Mouse (Mus musculus): Measurements from ENCODE around the gene Urm1. TPM values are rescaled to one million over a fixed set of nuclear protein-coding genes. Genes with fewer than 3 reads are reported as not detected.
"Not testable (repeated sequence)": the region's sequence is repeated elsewhere in the genome, so short reads cannot be mapped to it uniquely, and the experiment has no call there.

The Urm1 gene
- 20.1 and 23.9 TPM in 2 replicates for total RNA-seq (2017)

DNA sequence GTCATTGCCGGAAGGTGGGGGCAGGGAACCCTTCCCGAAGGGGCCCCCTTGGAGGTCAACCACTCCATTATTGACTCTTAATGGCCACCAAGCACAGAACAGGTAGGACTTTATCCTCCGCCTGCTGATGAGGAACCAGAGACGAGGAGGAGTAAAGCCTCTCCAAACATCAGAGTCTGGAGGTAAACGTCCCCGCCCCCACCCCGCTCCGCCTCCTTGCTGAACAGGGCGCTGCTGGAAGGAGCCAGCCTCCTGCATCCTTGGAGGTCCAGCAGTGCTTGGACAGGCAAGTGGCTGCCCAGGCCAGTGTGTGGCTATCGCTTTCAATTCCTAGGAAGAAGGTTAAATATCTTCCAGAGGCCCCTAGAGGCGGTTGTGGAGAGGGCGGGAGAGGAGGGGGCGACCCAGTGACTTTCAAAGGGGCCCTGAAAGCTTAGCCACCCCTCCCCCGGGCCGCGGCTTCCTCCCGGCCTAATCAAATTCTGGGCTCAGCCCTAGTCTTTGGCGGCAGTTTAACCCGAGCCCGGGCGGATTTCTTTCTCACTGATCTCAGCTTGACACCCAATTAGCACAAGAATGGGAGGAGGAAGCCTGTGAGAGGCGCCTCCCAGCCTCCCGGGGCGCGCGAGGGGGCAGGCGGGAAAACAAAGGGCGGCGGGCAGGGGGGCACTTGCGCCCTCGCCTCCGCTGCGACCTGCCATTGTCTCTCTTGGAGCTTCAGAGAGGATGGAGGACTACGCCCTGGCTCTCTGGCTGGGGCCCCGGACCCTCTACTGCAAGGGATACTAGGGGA, at the start of gene Urm1:
Urm1 (plus strand) TSS at position 51 of the 793 bp plus-strand sequence.
- peak; percentile 71 for ATAC-seq (replicated peaks; ENCODE audit: low read depth, poor library complexity, severe bottlenecking)

DNA sequence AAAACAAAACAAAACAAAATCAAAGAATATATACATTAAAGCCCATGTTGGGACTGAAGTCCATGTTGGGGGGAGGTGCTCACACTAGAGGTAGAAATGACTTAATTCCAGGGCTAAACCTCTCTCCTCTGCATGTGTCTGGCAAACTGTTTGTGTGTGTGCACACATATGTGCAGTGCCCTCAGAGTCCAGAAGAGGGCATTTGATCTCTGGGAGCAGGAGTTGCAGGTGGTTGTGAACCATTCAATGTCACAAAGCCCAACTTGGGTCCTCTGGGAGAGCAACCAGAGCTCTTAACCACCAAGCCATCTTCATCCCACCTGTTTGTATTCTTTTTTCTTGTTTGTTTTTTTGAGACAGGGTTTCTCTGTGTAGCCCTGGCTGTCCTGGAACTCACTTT, 49.7 kb upstream of the Urm1 start:
- ATAC-seq (replicated peaks; ENCODE audit: low read depth, poor library complexity, severe bottlenecking) = no peak

DNA sequence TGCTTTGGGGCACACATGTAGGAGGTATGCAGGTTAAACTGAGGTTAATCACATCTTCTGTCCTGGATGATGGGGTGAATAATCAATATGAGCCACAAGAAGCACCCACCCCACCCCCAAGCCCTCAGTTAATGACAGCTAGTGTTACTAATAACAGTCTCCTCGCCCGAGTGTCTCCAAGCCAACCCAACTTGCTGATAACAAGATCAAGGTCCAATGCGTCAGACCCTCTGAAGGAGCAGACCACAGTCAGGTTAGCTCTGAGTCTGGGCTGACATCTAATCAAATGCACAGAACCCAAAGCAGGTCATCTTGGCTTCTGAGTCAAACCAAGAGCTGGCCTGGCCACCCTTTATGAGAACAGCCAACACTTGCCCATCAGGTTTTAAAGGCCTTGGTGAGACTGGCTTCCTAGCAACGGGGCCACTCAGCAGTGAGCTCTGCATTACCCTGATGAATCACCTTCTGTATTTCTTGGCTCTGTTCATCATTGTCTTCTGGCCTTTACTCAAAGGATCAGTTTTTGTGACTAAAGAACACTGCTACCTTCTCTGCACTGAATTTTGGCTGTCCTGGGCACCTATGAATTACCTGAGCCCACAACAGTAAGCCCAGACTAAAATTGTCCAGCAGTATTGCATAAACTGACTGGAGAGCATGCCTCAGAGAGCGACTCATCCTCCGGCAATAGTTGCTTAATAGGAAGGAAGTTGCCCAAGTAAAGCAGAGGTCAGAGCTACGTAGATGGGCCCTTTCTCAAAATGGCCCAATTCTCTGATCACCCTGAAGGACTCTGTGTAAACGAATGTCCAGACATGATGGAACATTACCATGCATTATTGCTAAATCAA, 48.0 kb upstream of the Urm1 start:
- peak; percentile 55 for ATAC-seq (replicated peaks; ENCODE audit: low read depth, poor library complexity, severe bottlenecking)

DNA sequence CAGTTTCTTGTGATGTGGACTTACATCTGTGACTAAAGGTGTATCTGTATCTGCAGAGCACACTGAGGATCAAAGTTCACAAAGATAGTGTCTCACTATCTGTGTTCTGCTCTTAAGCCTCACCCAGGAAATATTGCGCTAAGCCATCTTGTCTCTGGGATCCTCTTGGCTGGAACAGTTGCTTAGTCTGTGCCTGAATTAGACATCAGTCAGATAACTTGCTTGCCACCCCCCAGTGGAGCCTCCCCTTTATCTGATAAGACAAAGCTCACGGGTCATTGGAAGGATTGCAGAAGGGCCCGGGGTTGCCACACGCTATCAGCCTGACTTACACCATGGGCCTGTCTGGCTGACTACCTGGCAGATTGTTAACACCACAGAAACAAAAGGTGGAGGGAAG, 46.6 kb upstream of the Urm1 start:
- ATAC-seq (replicated peaks; ENCODE audit: low read depth, poor library complexity, severe bottlenecking) = no peak

DNA sequence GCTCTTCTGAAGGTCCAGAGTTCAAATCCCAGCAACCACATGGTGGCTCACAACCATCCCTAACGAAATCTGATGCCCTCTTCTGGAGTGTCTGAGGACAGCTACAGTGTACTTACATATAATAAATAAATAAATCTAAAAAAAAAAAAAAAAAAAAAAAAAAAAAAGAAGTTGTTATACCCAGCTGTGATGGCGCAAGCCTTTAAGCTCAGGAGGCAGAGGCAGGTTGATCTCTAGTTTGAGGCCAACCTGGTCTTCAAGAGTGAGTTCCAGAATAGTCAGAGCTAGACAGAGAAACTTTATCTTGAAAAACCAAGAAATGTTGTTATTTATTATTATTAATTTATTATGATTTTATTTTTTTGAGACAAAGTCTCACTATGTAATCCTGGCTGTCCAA, 38.6 kb upstream of the Urm1 start:
- not testable (repeated sequence) for ATAC-seq (replicated peaks; ENCODE audit: low read depth, poor library complexity, severe bottlenecking)

DNA sequence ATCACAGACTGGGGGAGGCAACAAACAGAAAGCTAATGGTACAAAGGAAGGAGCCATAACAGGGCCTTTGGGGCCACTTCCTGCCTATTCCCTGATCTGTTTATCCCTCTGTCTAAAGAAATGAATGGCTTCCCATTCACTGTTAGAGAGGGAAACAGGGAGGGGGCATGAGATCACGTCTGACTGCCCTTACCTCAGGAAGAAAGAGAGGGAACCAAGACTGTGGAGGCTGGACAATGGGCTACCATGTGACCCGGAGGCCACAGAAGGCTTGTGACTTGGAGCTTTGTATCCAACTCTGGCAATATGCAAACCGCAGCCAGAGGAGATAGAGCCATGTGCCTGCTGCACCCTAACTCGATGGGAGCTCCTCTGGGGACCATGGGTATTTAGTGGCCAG, 35.6 kb upstream of the Urm1 start:
- ATAC-seq (replicated peaks; ENCODE audit: low read depth, poor library complexity, severe bottlenecking) = no peak

DNA sequence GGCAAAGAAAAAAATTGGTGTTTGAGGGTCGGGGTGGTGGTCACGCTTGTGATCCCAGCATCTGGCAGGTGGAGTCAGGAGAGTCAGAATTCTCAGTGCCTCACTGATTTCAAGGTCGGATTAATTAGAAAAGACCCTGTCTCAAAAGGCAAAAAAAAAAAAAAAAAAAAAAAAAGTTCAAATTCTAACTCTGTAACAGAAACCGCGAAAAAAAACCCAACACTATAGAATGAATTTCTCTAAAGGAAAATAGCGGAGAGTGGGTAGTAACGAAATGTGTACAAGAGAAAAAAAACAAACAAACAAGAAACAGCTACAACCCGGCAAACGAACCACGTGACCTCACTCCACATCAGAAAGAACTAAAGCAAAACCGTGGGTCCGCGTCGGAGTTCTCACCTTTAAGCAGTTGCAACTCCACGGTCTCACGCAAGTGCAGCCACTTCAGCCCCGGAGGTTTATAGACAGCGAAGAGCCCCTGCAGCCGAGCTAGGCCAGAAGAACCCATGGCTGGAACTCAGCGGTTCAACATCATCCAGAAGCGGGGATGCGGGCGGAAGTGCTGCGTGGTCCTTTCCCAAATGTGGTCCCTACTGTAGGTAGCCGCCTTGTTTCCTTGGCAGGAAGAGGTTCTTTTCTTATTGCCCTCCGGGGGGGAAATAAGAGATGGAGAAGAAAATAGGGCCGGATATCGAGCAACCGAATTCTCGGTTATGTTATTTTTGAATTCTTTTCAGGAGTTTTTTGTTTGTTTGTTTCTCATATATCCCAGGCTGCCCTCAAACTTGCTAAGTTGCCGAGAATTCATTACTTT, 32.6 kb upstream of the Urm1 start, which contains the start of gene Coq4:
Coq4 (plus strand) TSS at position 390 of the 814 bp plus-strand sequence.
- ATAC-seq (replicated peaks; ENCODE audit: low read depth, poor library complexity, severe bottlenecking) = peak; percentile 92

DNA sequence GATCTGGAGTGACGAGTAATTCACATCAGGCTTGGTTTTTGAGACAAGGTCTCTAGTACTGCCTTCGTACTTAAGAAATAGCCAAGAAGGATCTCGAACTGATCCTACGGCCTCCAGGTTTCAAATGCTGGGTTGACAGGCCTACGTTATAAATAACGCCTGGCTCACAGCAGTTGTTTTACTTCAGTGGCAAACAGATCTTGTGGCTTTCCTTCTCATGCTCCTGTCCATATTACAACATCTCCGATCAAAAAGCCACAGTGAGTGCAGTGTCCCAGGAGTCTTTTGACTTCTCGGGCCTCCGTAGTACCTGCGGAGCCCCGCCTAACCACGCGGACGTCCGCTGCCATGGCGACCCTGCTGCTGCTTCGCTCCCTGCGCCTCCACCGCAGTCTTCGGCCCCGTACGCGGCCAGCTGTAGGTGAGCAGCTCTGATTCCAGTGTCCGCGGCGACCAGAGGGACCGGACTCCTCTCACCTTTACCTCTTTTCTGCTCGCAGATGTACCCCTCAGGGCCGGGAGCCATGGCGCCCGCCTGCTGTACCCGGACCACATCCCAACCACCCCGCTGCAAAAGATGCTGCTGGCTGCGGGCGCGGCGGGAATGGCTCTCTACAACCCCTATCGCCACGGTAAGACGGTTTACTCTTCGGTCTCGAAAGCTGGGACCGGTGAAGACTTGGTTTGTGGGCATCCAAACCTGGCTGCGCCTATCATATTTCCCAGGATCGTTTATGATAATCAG, 31.8 kb upstream of the Urm1 start, which contains the start of gene Trub2:
Trub2 (minus strand) TSS at position 566 of the 745 bp plus-strand sequence.
- ATAC-seq (replicated peaks; ENCODE audit: low read depth, poor library complexity, severe bottlenecking) = peak; percentile 94

DNA sequence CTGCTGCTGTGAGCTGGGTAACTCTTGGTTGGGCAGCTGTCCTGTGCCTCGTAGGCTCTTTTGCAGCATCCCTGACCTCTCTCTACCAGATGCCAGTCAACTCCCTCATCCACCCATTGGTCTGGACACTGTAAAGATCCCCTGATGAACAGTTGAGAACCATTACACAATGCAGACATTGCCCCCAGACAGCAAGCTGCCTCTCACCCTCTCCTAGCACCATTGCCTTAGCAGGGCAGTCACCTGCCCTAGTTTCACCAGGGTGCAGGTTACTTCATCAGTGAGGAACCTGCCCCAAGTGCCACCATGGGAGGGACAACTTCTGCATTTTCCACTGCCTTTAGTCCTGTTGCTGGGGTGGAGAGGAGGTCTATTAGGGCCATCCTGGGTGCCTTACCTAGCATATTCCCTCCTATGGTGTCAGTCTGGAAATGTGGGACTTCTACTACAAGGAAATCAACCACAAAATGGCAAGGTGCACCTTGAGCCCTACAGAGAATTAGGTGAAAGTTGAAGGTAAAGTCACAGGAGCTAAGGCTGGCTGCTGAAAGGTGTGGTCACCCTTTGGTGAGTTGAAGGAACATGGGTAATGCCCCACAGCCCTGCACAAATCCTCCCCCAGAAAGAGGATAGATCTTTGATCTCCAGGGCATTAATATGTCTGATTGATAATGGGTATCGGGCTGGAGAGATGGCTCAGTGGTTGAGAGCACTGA, 26.9 kb upstream of the Urm1 start:
- no peak for ATAC-seq (replicated peaks; ENCODE audit: low read depth, poor library complexity, severe bottlenecking)

DNA sequence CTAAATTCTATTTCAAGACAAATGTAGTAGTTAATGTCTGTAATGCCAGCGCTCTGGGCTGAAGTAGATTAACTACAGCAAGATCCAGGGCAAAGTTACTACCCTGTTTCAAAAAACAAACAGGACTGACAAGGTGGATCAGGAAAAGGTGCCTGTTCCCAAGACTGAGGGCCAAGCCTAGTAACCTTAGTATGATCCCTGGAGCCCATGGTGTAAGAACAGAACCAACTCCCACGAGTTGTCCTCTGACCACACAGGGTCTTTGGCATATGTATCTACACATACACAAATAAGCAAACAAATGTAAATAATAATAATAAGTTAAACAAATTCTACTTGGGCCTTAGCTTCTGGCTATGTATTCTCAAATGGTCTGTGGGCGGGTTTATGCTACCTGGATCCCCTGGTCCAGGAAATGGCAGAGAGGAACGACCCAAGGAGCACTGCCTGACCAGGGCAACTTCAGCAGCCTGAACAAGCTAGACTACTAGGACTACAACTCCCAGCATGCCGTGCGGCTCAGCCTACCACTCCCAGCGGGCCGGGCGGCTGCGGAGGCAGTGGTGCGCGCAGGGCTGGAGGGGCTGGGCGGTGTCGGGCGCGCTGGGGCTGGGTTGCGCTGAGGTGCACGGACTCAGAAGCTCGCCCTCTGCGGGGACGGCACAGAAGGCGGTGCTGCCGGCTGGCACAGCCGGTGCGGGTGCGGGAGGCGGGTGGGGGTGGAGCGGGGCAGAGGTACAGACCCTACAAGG, 17.6 kb upstream of the Urm1 start, which contains the start of gene Slc27a4:
Slc27a4 (plus strand) TSS at position 560 of the 752 bp plus-strand sequence.
- peak; percentile 98 for ATAC-seq (replicated peaks; ENCODE audit: low read depth, poor library complexity, severe bottlenecking)

DNA sequence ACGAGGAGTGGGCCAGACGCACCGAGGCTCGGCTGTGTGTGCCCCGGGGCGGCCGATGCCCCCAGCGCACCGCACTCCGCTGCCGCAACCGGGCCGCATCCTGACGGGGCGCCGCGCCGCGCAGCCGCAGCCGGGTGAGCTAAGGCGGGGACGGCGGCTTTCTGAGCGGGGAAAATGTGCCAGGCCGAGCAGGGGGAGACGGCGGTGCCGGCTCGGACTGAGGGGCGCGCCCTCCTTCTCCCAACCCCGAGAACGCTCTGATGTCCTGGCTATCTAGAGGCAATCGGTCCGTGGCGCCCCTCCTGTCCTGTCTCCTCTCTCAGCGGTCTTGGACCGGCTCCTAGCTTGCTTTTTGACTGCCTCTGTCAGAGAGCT, 17.1 kb upstream of the Urm1 start:
- ATAC-seq (replicated peaks; ENCODE audit: low read depth, poor library complexity, severe bottlenecking) = no peak

DNA sequence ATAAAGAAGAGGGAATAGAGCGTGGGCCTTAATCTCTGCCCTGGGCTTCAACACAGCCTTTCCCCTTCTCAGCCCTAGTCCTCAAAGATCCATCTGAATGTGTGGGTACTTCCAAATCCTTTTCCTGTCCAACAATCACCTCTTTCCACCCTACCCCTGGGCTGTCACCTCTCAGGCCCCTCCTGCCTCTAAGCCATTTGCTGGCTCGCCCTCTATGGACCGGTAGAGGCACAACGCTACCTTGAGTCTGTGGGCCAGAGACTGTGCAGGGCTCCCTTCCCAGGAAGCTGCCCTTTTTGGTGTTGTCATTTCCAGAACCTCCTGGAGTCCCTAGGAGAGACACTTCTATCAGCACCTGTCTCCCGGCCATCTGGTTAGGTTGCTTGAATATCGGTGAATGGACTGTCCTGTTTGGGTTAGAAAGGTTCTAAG, 16.5 kb upstream of the Urm1 start:
- peak; percentile 82 for ATAC-seq (replicated peaks; ENCODE audit: low read depth, poor library complexity, severe bottlenecking)

DNA sequence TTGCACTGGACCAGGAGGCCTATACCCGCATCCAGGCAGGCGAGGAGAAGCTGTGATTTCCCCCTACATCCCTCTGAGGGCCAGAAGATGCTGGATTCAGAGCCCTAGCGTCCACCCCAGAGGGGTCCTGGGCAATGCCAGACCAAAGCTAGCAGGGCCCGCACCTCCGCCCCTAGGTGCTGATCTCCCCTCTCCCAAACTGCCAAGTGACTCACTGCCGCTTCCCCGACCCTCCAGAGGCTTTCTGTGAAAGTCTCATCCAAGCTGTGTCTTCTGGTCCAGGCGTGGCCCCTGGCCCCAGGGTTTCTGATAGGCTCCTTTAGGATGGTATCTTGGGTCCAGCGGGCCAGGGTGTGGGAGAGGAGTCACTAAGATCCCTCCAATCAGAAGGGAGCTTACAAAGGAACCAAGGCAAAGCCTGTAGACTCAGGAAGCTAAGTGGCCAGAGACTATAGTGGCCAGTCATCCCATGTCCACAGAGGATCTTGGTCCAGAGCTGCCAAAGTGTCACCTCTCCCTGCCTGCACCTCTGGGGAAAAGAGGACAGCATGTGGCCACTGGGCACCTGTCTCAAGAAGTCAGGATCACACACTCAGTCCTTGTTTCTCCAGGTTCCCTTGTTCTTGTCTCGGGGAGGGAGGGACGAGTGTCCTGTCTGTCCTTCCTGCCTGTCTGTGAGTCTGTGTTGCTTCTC, 4.0 kb upstream of the Urm1 start:
- no peak for ATAC-seq (replicated peaks; ENCODE audit: low read depth, poor library complexity, severe bottlenecking)

DNA sequence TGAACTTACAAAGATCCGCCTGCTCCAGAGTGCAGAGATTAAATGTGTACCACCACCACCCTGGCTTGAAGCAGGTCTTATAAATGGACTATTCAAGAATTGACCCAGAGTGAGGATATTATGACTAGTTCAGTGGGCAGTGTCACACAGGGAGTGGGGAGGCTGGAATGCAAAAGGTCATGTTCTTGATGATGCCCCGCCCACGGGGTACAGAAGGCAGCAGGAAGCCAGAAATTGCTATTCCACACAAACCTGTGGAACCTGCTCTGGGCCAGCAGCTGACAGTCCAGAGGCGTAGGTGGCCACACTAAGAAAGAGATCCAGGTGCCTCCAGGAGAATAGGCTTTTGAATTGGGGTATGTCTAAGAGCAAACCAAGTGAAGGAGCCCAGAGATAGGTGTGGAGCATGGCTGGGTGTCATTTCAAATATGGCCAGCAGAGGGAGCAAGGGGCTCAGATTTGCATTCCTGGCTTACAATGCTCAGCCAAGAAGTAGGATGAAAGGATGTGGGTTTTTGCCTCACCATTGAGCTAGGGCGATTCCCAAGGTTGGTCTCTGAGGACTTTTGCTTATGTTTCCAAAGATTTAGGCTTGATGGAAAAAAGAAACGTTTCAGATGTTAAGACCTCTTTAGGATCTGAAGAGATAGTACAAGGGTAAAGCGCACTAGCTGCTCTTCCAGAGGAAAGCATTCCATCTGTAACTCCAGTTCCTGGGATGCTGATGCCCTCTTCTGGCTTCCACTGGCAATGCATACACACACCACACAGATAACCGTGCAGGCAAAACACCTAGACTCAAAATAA, 2.2 kb upstream of the Urm1 start:
- peak; percentile 80 for ATAC-seq (replicated peaks; ENCODE audit: low read depth, poor library complexity, severe bottlenecking)

DNA sequence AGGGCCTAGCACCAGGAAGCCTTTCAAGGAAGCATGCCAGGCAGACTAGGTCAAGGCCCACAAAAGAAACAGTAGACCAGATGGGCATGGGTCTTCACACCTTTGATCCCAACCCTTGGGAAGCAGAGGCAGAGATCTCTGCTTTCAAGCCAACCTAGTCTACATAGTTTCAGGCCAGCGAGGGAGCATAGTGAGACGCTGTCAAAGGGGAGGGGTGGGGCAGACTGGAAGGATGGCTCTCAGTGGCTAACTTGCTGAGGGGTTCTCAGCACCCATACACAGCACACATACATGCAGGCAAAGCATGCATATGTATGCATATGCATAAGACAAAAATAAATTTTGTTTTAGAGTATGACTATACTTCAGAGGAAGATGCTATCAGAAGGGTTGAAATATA, 512 bp upstream of the Urm1 start:
- no peak for ATAC-seq (replicated peaks; ENCODE audit: low read depth, poor library complexity, severe bottlenecking)

DNA sequence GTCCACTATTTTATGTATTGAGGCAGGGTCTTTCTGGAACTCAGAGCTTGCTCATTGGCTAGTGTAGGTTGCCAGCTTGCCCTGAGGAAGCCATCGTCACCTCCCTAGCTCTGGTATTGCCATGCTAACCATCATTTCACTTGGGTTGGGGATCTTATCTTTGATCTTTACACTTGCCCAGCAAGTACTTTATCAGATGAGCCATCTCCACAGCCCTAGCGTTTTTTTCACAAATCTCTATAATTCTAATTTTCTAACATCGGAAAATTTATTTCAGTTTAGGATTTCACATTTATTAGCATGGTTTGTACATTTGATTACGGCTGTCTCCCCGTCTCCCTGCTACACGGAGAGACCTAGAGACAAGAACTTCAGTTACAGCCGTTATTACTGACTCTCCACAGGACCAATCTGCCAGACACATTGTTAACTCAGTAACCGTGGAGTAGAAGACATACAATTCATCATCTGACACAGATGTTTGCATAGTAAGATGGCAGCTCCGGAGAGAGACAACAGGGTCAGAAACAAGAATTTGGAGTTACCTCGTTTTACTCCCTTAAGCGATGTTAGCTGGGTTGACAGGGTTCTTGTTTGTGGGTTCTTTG, 6.5 kb downstream of the Urm1 start:
- ATAC-seq (replicated peaks; ENCODE audit: low read depth, poor library complexity, severe bottlenecking) = peak; percentile 12; the same call in 1 of the 2 replicates

Measured in common myeloid progenitor, adult 5-6 weeks (primary cell).